Mouse (Mus musculus) ES-E14 (cell line): ENCODE results near the gene Proser3. TPM values are rescaled to one million over a fixed set of nuclear protein-coding genes. Genes with fewer than 3 reads are reported as not detected.

ENCODE experiments used
- DNase-seq: peaks from one replicate; pipeline ENCODE4 v3.0.0-alpha.2; 2013; ENCODE audit warnings: low read depth, low spot score
- H3K27ac ChIP-seq: 2 replicates; pipeline ENCODE4 v1.5.1; 2012; ENCODE audit warnings: low read depth, mild to moderate bottlenecking, low read length, moderate library complexity, mixed read lengths; ENCODE audit not compliant: poor library complexity, insufficient read depth, severe bottlenecking
- H3K36me3 ChIP-seq: 2 replicates; pipeline ENCODE4 v1.6.1; 2012; ENCODE audit warnings: mild to moderate bottlenecking, low read length, moderate library complexity, mixed read lengths; ENCODE audit not compliant: control insufficient read depth, poor library complexity, insufficient read depth, severe bottlenecking
- H3K4me1 ChIP-seq, 2 experiments: fragments of 150-350 bp in 1 of 2; sonication (generic) in 1 of 2; 2 replicates each; pipeline ENCODE4 v1.6.1; 2012; ENCODE audit warnings: low read length in 2 of 2, mild to moderate bottlenecking in 1 of 2, mixed read lengths in 1 of 2; ENCODE audit not compliant: control insufficient read depth in 2 of 2, insufficient read depth in 2 of 2, poor library complexity in 1 of 2
- H3K4me3 ChIP-seq, 2 experiments: fragments of 150-350 bp in 1 of 2; sonication (generic) in 1 of 2; 2 replicates each; pipeline ENCODE4 v1.5.1; 2012; ENCODE audit warnings: low read length in 2 of 2, low read depth in 1 of 2, mild to moderate bottlenecking in 1 of 2, mixed read lengths in 1 of 2; ENCODE audit not compliant: insufficient read depth in 1 of 2, poor library complexity in 1 of 2, severe bottlenecking in 1 of 2
- H3K9ac ChIP-seq: 2 replicates; pipeline ENCODE4 v1.6.1; 2012; ENCODE audit warnings: low read depth, mild to moderate bottlenecking, low read length, mixed read lengths; ENCODE audit not compliant: poor library complexity, insufficient read depth, severe bottlenecking
- H3K9me3 ChIP-seq: fragments of 150-350 bp; sonication (generic); 2 replicates; pipeline ENCODE4 v1.6.1; 2012; ENCODE audit warnings: low read depth, mild to moderate bottlenecking, low read length; ENCODE audit not compliant: control insufficient read depth, insufficient read depth
- CHD2 ChIP-seq: IDR thresholded peaks from 2 replicates; pipeline ENCODE4 v1.6.1; 2014; ENCODE audit warnings: mild to moderate bottlenecking, low read depth, low read length, inconsistent platforms
- HCFC1 ChIP-seq: IDR thresholded peaks from 2 replicates; pipeline ENCODE4 v1.6.1; 2012; ENCODE audit warnings: low read length, inconsistent platforms, borderline replicate concordance; ENCODE audit not compliant: insufficient read depth
- MAFK ChIP-seq: IDR thresholded peaks from 2 replicates; pipeline ENCODE4 v1.6.1; 2014; ENCODE audit warnings: mild to moderate bottlenecking, low read depth, low read length, inconsistent platforms; ENCODE audit not compliant: insufficient read depth
- ZC3H11A ChIP-seq: IDR thresholded peaks from 2 replicates; pipeline ENCODE4 v1.6.1; 2012; ENCODE audit warnings: low read depth, mild to moderate bottlenecking, inconsistent platforms, low read length, borderline replicate concordance
- ZNF384 ChIP-seq: IDR thresholded peaks from 2 replicates; pipeline ENCODE4 v1.6.1; 2012; ENCODE audit warnings: low read depth, low read length, inconsistent platforms
- in situ Hi-C, 2 experiments: fragments of 600-800 bp; cut with MboI; formaldehyde crosslinking; loops; one replicate each; pipeline ENCODE4 v1.15.1; 2025; ENCODE audit warnings: low sequenced_read_pairs in 2 of 2, inconsistent platforms in 1 of 2; ENCODE audit not compliant: unreplicated experiment in 2 of 2
- total RNA-seq: library from RNA; depleted of rRNA; stranded (reverse); fragments of 300-350 nt; gene quantifications from 2 replicates; pipeline ENCODE4 v1.2.3, GENCODE M21; 2012

Proser3 gene
- total RNA-seq, 1 experiment: 6.8 TPM

DNA sequence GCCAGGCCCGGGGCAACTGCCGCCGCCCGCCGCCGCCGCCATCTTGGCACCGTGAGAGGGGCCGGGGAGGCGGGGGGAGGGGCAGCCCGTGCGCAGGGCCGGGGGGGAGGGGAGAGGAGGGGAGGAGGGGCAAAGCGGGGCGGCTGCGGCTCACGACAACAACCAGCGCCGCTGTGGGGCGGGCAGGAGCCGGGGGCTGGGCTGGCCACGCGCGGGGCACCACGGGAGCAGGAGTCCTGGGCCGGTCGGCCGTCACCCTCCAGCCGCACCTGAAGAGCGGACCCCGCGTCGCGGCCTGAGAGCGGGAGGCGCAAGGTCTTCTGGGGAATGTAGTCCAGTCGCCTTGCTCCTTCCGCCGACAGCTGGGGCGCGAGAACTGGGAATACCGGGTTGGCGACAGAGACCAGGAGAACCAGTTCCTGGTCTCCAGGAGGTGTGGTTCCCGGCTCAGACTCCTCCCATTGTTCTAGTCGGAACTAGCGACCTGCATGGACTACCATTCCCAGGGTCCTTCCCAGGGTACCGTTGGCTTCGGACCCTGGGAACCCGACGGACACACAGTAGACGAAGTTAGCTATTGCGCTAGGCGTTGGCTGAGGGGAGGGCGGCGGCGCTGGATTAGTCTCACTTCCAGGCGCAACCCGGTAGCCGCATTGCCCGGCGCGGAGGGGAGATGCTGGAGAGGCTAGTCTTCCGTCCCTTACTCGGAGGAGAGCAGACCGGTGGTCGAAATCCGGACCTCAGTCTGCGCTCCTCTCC is 36.8 kb upstream of the Proser3 start, which contains the start of gene Kmt2b:
Gene Kmt2b (minus strand): TSS at position 51 of the 759 bp plus-strand sequence.
- in situ Hi-C loops: no loop called here

DNA sequence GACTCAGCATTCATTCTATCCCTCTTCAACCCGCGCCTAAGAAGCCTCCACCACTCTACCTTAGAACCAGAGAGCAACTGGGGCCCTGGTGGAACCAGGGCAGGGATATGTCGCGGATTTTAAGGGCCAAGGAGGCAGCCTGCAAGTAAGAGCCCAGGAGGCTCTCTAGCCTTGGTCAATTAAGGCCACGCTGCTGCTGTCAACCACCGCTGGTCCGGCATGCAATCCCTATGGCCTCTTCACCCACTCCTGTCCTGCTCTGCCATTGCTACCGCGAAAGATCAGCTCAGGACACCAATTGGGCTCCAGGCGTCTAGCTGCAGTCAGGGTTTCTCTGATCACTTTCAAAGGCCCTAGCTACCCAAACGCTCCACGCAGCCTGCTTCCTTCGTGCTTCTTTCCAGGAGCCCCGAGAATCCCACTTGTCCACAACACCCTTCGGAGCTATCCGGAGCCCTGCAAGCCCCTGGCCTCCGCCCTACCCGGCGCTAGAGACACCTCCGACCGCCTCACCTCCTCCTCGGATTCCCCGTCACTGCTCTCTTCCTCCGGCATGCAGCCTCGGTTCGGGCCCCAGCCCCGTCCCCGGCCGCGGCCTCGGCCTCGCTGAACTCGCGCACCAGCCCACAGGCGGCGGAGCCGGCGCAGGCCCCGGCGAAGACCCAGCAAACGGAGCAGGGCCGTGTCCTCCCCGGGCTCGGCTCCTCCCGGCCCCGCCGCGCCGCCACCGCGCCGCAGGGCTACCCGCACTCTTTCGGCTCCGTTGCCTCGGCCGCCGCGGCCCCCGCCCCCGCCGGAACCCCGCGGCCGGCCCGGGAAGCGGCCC is 36.0 kb upstream of the Proser3 start:
- in situ Hi-C loops: no loop called here
- DNase-seq: no peak
- H3K9ac ChIP-seq: peak overlapping the region; percentile 99
- TF ChIP-seq ZNF384: no peak
- no peak for TF ChIP-seq HCFC1
- no peak for TF ChIP-seq MAFK
- no peak for TF ChIP-seq CHD2
- no peak for TF ChIP-seq ZC3H11A
- H3K4me1 ChIP-seq: peaks cover 4 to 25% of the 10 kb centered on the region in 2 experiments; a peak in 3 of 4 replicates
- H3K9me3 ChIP-seq: no peaks in the 10 kb centered on the region
- H3K36me3 ChIP-seq: peaks cover 37% of the 10 kb centered on the region
- H3K27ac ChIP-seq: peak overlapping the region; percentile 91
- peak overlapping the region; percentile 82 to 98 for H3K4me3 ChIP-seq

More for the DNA sequence above, 36.8 kb upstream of the Proser3 start, which contains the start of gene Kmt2b:
- Histone ChIP-seq H3K9me3 (no peaks in the 10 kb centered on the region), H3K4me1 (peaks cover 4 to 29% of the 10 kb centered on the region in 2 experiments), H3K36me3 (peaks cover 30% of the 10 kb centered on the region), H3K27ac (peak within 1 kb of the TSS; percentile 91), H3K4me3 (peak within 1 kb of the TSS; percentile 82 to 98), H3K9ac (peak within 1 kb of the TSS; percentile 99)
- TF ChIP-seq HCFC1 (peak; percentile 95), ZC3H11A (no peak), CHD2 (peak; percentile 77)
- peak; percentile 96 for DNase-seq

DNA sequence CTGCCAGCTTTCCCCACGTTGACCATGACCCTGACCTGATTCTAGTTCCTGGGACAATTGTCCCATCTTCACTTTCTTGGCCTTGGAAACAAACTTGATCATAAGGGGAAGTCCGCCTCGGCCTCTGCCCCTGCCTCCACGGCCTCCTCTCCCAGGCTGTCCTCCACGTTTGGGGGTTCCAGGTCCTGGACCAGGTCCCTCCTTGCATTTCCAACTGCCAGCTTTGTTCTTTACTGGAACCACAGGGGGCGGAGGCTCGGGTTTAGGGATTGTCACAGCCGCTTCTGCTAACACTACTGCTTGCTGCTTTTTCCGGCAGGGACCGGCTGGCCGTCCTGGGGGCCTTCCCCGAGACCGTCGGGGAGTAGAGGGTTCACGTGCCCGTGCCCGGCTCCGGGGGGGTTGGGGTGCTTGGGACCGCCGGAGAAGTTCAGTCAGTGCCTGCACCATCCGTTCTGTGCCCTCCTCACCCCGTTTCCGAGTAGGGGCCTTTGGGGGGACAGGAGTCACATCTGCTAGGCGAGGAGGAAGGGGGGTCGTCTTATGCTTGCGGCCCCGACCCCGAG is 34.4 kb upstream of the Proser3 start:
- H3K9ac ChIP-seq: peak overlapping the region; percentile 20
- H3K9me3 ChIP-seq: no peaks in the 10 kb centered on the region
- H3K36me3 ChIP-seq: peaks cover 52% of the 10 kb centered on the region
- DNase-seq: no peak
- H3K4me1 ChIP-seq: peaks cover 4 to 19% of the 10 kb centered on the region in 2 experiments; a peak in 3 of 4 replicates
- no peak for TF ChIP-seq ZC3H11A
- H3K27ac ChIP-seq: no peak overlapping the region
- H3K4me3 ChIP-seq: peak overlapping the region; percentile 82 to 98; a peak in 1 of 4 replicates
- in situ Hi-C loops: no loop called here

DNA sequence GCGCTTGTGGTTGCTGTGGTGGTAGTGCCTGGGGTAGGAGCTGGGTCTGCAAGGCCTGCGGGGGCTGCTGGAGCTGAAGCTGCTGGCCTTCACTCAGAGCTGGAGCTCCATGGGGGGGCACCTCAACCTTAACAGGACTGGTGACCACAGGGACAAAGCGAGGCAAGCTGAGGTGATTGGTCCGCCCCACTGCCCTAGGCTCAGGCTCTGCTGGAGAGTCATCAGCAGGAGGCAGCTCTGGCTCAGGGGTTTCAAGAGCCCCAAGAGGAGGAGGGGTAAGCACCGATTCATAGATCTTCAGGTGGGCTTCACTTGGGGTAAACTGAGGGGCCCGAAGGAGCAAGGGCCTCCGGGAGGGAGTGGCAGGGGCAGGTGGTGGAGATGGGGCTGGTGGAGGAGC is 33.1 kb upstream of the Proser3 start:
- Histone ChIP-seq H3K4me1 (peaks cover 4 to 13% of the 10 kb centered on the region in 2 experiments; a peak in 3 of 4 replicates), H3K4me3 (no peak overlapping the region), H3K9ac (no peak overlapping the region; the same call in 1 of the 2 replicates), H3K36me3 (peaks cover 63% of the 10 kb centered on the region), H3K9me3 (no peaks in the 10 kb centered on the region), H3K27ac (no peak overlapping the region)
- no peak for DNase-seq
- TF ChIP-seq MAFK: no peak
- TF ChIP-seq CHD2: no peak
- TF ChIP-seq ZC3H11A: no peak
- no peak for TF ChIP-seq ZNF384
- in situ Hi-C loops: no loop called here
